Mouse (Mus musculus): ENCODE data around the gene Ppp1r1a. TPM values are rescaled to one million over a fixed set of nuclear protein-coding genes. Genes with fewer than 3 reads are reported as not detected.

The Ppp1r1a gene
- polyA plus RNA-seq (2014; fragmentation: Nextera tagmentation; extraction: Ambion mirVana), result 56.4 and 62.7 TPM in 2 replicates

DNA sequence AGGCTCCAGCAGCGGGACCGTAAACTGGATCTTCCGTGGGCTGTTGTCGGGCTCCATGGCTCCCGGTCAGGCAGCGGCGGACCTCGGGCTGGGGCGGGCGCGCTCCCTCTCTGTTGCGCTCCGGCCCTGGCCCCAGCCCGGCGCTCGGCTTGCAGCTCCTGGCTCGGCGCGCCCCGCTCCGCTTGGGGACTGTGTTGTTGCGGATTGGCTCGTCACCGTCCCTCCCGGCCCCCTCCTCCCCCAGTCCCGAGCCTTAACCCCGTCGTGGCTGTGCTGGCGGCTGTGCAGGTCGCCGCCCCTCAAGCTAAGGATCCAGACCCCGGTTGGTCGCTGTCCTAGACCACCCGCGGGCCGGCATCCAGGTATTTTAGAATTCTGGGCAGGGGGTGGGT lies at the start of gene Ppp1r1a:
Ppp1r1a (minus strand) TSS at position 182 of the 392 bp plus-strand sequence.
- peak within 1 kb of the TSS; percentile 72 for H3K9ac ChIP-seq (ENCODE audit: low read length)
- H3K36me3 ChIP-seq (ENCODE audit: control insufficient read depth, insufficient read depth, low read length), result no peaks in the 10 kb centered on the region
- ATAC-seq (ENCODE audit: low FRiP score) (peak; percentile 91), DNase-seq (ENCODE audit: low spot score, missing footprints) (peak; percentile 93)
- H3K9me3 ChIP-seq (ENCODE audit: control insufficient read depth, low read length), result no peaks in the 10 kb centered on the region
- under 1% methylated on average over 36 of the region's 36 CpGs for WGBS
- H3K4me3 ChIP-seq (ENCODE audit: low read depth, low read length), result peak within 1 kb of the TSS; percentile 68
- H3K4me1 ChIP-seq (ENCODE audit: control insufficient read depth, insufficient read depth, low read length), result peaks cover 14% of the 10 kb centered on the region
- H3K27me3 ChIP-seq (ENCODE audit: control insufficient read depth, insufficient read depth, low read length), result no peaks in the 10 kb centered on the region
- no peak within 1 kb of the TSS for H3K27ac ChIP-seq (ENCODE audit: low read depth, low read length)
- peak within 1 kb of the TSS; percentile 95 for H3K4me2 ChIP-seq

DNA sequence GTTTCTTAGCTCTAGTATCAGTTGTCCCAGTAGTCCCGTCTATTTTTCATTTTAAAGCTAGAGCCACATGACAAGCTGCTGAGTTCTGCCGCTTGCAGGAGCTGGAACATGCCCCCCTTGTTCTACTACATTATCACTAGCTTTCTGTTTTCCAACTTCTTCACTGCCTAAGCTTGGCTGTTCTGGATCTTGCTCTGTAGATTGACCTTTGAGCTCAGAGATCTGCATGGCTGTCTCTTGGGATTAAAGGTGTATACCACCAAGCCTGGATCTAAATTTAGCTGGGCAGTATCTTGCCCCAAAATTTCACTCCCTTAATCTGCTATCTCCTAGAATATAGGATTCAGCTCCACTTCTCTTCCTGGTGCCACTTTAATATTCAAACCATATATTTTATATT lies 48.1 kb upstream of the Ppp1r1a start:
- H3K4me2 ChIP-seq, result no peak overlapping the region
- DNase-seq (ENCODE audit: low spot score, missing footprints) (no peak), ATAC-seq (ENCODE audit: low FRiP score) (no peak)
- no peaks in the 10 kb centered on the region for H3K27me3 ChIP-seq (ENCODE audit: control insufficient read depth, insufficient read depth, low read length)
- H3K9me3 ChIP-seq (ENCODE audit: control insufficient read depth, low read length), result no peaks in the 10 kb centered on the region
- no peak overlapping the region for H3K9ac ChIP-seq (ENCODE audit: low read length)
- H3K4me3 ChIP-seq (ENCODE audit: low read depth, low read length), result no peak overlapping the region
- no peak overlapping the region for H3K27ac ChIP-seq (ENCODE audit: low read depth, low read length)
- no peaks in the 10 kb centered on the region for H3K36me3 ChIP-seq (ENCODE audit: control insufficient read depth, insufficient read depth, low read length)
- H3K4me1 ChIP-seq (ENCODE audit: control insufficient read depth, insufficient read depth, low read length), result no peaks in the 10 kb centered on the region
- WGBS, result 85% methylated on average over 2 of the region's 2 CpGs

DNA sequence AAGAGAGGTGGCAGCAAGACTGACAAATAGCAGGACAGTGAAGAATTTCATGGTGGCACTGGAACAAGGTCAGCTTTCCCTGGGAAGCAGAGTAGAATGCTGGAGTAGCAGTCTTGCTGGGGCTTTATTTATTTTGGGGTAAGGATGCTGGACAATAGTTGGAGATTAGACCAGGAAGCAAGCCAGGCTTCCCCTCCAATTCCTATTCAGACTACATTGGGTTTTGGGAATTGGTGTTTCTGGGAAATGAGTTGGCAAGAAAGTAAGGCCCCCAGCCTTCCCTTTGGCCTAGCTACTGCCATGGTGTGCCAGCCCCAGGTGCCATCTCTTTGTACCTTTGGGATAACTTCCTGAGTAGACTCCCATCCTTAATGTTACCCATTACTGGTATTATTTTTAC lies 27.2 kb upstream of the Ppp1r1a start, which contains the start of gene Glycam1:
Glycam1 (minus strand) TSS at position 101 of the 400 bp plus-strand sequence.
- no peak within 1 kb of the TSS for H3K4me2 ChIP-seq
- no peaks in the 10 kb centered on the region for H3K27me3 ChIP-seq (ENCODE audit: control insufficient read depth, insufficient read depth, low read length)
- H3K36me3 ChIP-seq (ENCODE audit: control insufficient read depth, insufficient read depth, low read length), result no peaks in the 10 kb centered on the region
- DNase-seq (ENCODE audit: low spot score, missing footprints) (no peak), ATAC-seq (ENCODE audit: low FRiP score) (no peak)
- H3K9ac ChIP-seq (ENCODE audit: low read length), result no peak within 1 kb of the TSS
- H3K4me3 ChIP-seq (ENCODE audit: low read depth, low read length), result no peak within 1 kb of the TSS
- no peaks in the 10 kb centered on the region for H3K4me1 ChIP-seq (ENCODE audit: control insufficient read depth, insufficient read depth, low read length)
- H3K9me3 ChIP-seq (ENCODE audit: control insufficient read depth, low read length), result no peaks in the 10 kb centered on the region
- no peak within 1 kb of the TSS for H3K27ac ChIP-seq (ENCODE audit: low read depth, low read length)

DNA sequence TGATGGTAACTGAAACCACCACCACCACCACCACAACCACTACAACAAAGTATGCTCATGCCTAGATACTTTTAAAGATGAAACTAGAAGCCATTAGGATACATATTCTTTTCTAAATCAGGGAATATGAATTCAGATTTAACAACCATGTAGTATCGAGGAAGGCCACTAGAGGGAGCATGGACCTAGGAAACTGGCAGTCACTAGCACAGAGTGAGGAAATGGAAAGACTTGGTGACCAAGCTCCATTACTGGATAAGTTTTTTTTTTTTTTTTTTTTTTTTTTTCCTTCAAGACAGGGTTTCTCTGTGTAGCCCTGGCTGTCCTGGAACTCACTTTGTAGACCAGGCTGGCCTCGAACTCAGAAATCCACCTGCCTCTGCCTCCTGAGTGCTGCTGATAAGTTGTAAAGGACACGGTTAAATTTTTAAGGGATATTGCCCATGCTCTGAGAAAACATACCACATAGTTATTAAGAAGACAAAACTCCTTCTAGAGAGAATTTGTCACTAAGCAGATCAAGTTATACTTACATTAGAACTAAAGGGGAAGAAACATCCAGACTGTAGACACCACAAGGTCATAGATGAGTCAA lies 14.4 kb upstream of the Ppp1r1a start:
- no peak overlapping the region for H3K4me3 ChIP-seq (ENCODE audit: low read depth, low read length)
- H3K9ac ChIP-seq (ENCODE audit: low read length), result no peak overlapping the region
- H3K9me3 ChIP-seq (ENCODE audit: control insufficient read depth, low read length), result no peaks in the 10 kb centered on the region
- H3K36me3 ChIP-seq (ENCODE audit: control insufficient read depth, insufficient read depth, low read length), result no peaks in the 10 kb centered on the region
- DNase-seq (ENCODE audit: low spot score, missing footprints), result peak; percentile 93
- H3K4me2 ChIP-seq, result no peak overlapping the region
- 48% methylated on average over 3 of the region's 3 CpGs for WGBS
- H3K27me3 ChIP-seq (ENCODE audit: control insufficient read depth, insufficient read depth, low read length), result no peaks in the 10 kb centered on the region
- no peak overlapping the region for H3K27ac ChIP-seq (ENCODE audit: low read depth, low read length)
- peak; percentile 70; the same call in 1 of the 2 replicates for ATAC-seq (ENCODE audit: low FRiP score)
- H3K4me1 ChIP-seq (ENCODE audit: control insufficient read depth, insufficient read depth, low read length), result no peaks in the 10 kb centered on the region

DNA sequence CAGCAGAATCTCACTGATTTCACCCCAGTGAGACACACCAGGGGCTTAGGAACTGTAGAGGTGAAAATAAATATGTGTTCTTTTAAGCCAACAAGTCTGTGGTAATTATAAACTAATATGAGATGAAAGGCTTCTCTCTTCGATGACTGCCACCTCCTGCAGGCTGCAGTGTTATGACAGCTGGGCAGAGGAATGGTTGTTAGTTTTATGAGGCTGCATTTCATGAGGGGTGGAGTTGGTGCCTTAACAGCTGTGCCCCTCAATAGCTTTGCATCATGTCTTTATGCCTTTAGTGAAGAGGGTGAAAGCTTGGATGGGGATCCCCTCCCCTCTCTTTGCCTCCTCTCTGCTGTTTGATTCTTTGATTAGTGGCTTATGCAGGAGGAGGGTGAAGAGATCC lies 13.2 kb upstream of the Ppp1r1a start:
- Histone ChIP-seq H3K4me3 (ENCODE audit: low read depth, low read length) (no peak overlapping the region), H3K4me1 (ENCODE audit: control insufficient read depth, insufficient read depth, low read length) (no peaks in the 10 kb centered on the region), H3K9me3 (ENCODE audit: control insufficient read depth, low read length) (no peaks in the 10 kb centered on the region), H3K27ac (ENCODE audit: low read depth, low read length) (no peak overlapping the region), H3K4me2 (no peak overlapping the region), H3K9ac (ENCODE audit: low read length) (no peak overlapping the region), H3K27me3 (ENCODE audit: control insufficient read depth, insufficient read depth, low read length) (no peaks in the 10 kb centered on the region), H3K36me3 (ENCODE audit: control insufficient read depth, insufficient read depth, low read length) (no peaks in the 10 kb centered on the region)
- no peak for ATAC-seq (ENCODE audit: low FRiP score)
- 48% methylated on average over 1 of the region's 1 CpGs for WGBS
- no peak for DNase-seq (ENCODE audit: low spot score, missing footprints)

DNA sequence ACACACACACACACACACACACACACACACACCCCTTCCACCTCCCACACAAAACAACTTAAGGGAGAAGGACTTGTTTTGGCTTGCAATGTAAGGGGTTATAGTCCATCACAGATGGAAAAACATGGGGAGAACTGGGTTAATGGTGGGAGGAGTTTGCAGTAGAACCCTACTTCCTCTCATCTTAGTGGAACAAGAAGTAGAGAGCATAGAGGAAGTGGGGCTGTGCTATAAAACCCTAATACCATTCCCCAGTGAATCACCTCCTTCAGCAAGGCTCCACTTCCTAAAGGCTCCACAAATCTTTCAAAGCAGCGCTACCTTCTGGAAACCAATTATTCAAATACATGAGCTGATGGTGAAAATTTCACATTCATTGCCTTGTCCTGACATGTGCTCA lies 11.7 kb upstream of the Ppp1r1a start:
- WGBS, result 90% methylated on average over 1 of the region's 1 CpGs
- no peak overlapping the region for H3K4me2 ChIP-seq
- no peaks in the 10 kb centered on the region for H3K4me1 ChIP-seq (ENCODE audit: control insufficient read depth, insufficient read depth, low read length)
- no peak overlapping the region for H3K4me3 ChIP-seq (ENCODE audit: low read depth, low read length)
- H3K9me3 ChIP-seq (ENCODE audit: control insufficient read depth, low read length), result no peaks in the 10 kb centered on the region
- DNase-seq (ENCODE audit: low spot score, missing footprints), result no peak
- no peak for ATAC-seq (ENCODE audit: low FRiP score)
- H3K9ac ChIP-seq (ENCODE audit: low read length), result no peak overlapping the region
- no peaks in the 10 kb centered on the region for H3K27me3 ChIP-seq (ENCODE audit: control insufficient read depth, insufficient read depth, low read length)
- no peaks in the 10 kb centered on the region for H3K36me3 ChIP-seq (ENCODE audit: control insufficient read depth, insufficient read depth, low read length)
- no peak overlapping the region for H3K27ac ChIP-seq (ENCODE audit: low read depth, low read length)

DNA sequence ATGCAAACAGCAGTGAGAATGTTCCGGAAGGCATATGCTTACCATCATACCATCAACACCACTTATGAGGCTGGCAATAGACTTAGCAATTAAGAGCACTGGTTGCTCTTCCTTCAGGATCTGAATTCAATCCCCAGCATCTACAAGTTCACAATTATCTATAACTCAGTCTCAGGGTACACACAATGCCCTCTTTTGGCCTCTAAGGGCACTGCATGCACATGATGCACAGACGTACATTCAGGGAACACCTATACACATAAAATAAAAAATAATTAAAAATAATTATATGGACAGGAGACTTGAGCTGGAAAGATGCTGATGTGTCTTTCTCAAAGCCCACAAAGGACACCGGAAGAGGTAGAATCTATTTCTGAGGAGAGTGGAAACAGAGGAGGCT lies 10.2 kb upstream of the Ppp1r1a start:
- no peak overlapping the region for H3K27ac ChIP-seq (ENCODE audit: low read depth, low read length)
- no peaks in the 10 kb centered on the region for H3K4me1 ChIP-seq (ENCODE audit: control insufficient read depth, insufficient read depth, low read length)
- no peak overlapping the region for H3K9ac ChIP-seq (ENCODE audit: low read length)
- H3K4me3 ChIP-seq (ENCODE audit: low read depth, low read length), result no peak overlapping the region
- no peak for ATAC-seq (ENCODE audit: low FRiP score)
- H3K27me3 ChIP-seq (ENCODE audit: control insufficient read depth, insufficient read depth, low read length), result no peaks in the 10 kb centered on the region
- no peaks in the 10 kb centered on the region for H3K9me3 ChIP-seq (ENCODE audit: control insufficient read depth, low read length)
- DNase-seq (ENCODE audit: low spot score, missing footprints), result no peak
- WGBS, result 87% methylated on average over 3 of the region's 3 CpGs
- H3K4me2 ChIP-seq, result no peak overlapping the region
- no peaks in the 10 kb centered on the region for H3K36me3 ChIP-seq (ENCODE audit: control insufficient read depth, insufficient read depth, low read length)

DNA sequence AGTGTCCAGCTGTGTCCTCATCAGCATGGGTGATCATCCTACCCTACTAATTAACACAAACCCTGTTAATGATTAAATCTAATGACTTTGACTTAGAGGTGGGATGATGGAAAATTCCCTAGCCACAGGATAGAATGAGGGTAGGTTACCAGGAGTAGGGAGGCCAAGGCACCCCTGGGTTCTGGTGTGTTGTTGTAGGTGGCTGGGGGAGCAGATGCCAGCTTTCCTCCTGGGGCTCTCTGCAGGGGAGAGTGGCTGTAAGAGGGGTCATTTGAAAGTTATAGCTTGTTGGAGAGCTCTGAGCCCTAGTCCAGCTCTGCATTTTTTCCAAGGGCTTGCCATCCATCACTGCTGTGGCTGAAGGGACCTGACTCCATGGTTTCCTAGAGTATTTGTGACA lies 4.7 kb upstream of the Ppp1r1a start:
- peaks cover 10% of the 10 kb centered on the region for H3K4me1 ChIP-seq (ENCODE audit: control insufficient read depth, insufficient read depth, low read length)
- no peak overlapping the region for H3K4me3 ChIP-seq (ENCODE audit: low read depth, low read length)
- no peaks in the 10 kb centered on the region for H3K27me3 ChIP-seq (ENCODE audit: control insufficient read depth, insufficient read depth, low read length)
- H3K9ac ChIP-seq (ENCODE audit: low read length), result no peak overlapping the region
- no peaks in the 10 kb centered on the region for H3K9me3 ChIP-seq (ENCODE audit: control insufficient read depth, low read length)
- DNase-seq (ENCODE audit: low spot score, missing footprints) (no peak), ATAC-seq (ENCODE audit: low FRiP score) (no peak)
- H3K4me2 ChIP-seq, result no peak overlapping the region
- H3K27ac ChIP-seq (ENCODE audit: low read depth, low read length), result no peak overlapping the region
- no peaks in the 10 kb centered on the region for H3K36me3 ChIP-seq (ENCODE audit: control insufficient read depth, insufficient read depth, low read length)

DNA sequence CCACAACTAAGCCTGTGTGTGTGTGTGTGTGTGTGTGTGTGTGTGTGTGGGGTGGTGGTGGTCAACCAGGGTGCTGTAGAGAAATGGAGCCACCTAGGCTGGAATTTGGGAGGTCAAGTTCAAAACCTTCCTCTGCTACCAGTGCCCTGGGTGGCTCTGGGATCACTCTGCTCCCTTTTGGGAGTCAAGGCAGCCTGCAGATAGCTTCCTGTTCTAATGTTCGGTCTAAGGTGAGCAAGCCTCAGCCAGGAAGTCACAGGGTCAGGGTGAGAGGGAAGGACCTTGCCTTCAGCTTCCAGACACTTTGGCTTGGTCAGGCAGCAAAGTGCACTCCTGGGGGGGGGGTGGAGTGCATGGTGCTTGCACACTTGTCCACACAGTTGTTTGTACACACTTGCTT lies 2.8 kb upstream of the Ppp1r1a start:
- DNase-seq (ENCODE audit: low spot score, missing footprints), result no peak
- Histone ChIP-seq H3K9ac (ENCODE audit: low read length) (no peak overlapping the region), H3K9me3 (ENCODE audit: control insufficient read depth, low read length) (no peaks in the 10 kb centered on the region), H3K27ac (ENCODE audit: low read depth, low read length) (no peak overlapping the region), H3K4me1 (ENCODE audit: control insufficient read depth, insufficient read depth, low read length) (peaks cover 14% of the 10 kb centered on the region), H3K36me3 (ENCODE audit: control insufficient read depth, insufficient read depth, low read length) (no peaks in the 10 kb centered on the region), H3K27me3 (ENCODE audit: control insufficient read depth, insufficient read depth, low read length) (no peaks in the 10 kb centered on the region), H3K4me2 (no peak overlapping the region), H3K4me3 (ENCODE audit: low read depth, low read length) (no peak overlapping the region)
- WGBS, result 90% methylated on average over 1 of the region's 1 CpGs
- no peak for ATAC-seq (ENCODE audit: low FRiP score)

Measured in midbrain, embryonic 11.5 days (tissue).